Mouse (Mus musculus): ENCODE results near the gene Kremen2.

Kremen2 gene

GRCm38 (mm10) chr17:23758801-23759200, 13.2 kb upstream of the Kremen2 start:
- DNase-seq = no peak

GRCm38 (mm10) chr17:23757581-23757980, 11.9 kb upstream of the Kremen2 start:
- DNase-seq = no peak

- DNase-seq = peak; percentile 68
Observed at GRCm38 (mm10) chr17:23755689-23756088, 10.1 kb upstream of the Kremen2 start.

GRCm38 (mm10) chr17:23749400-23750191, 4.0 kb upstream of the Kremen2 start:
- DNase-seq = no peak

GRCm38 (mm10) chr17:23748631-23749391, 3.2 kb upstream of the Kremen2 start:
- peak; percentile 84 for DNase-seq

GRCm38 (mm10) chr17:23748026-23748425, 2.4 kb upstream of the Kremen2 start:
- DNase-seq = no peak

GRCm38 (mm10) chr17:23747471-23747870, 1.8 kb upstream of the Kremen2 start:
- DNase-seq = no peak

GRCm38 (mm10) chr17:23746767-23747166, 1.1 kb upstream of the Kremen2 start:
- DNase-seq = no peak

GRCm38 (mm10) chr17:23746311-23746710, 678 bp upstream of the Kremen2 start:
- DNase-seq = no peak

- DNase-seq = no peak
Observed at GRCm38 (mm10) chr17:23744651-23745050, 982 bp downstream of the Kremen2 start.

- no peak for DNase-seq
Observed at GRCm38 (mm10) chr17:23744076-23744475, 1.6 kb downstream of the Kremen2 start.

- no peak for DNase-seq
Observed at GRCm38 (mm10) chr17:23742941-23743340, 2.7 kb downstream of the Kremen2 start.

GRCm38 (mm10) chr17:23742210-23742793, 3.3 kb downstream of the Kremen2 start:
- peak; percentile 55 for DNase-seq

- DNase-seq = no peak
Observed at GRCm38 (mm10) chr17:23741359-23742209, 4.0 kb downstream of the Kremen2 start.

GRCm38 (mm10) chr17:23740598-23741021, 5.0 kb downstream of the Kremen2 start, which contains the start of gene Paqr4:
Gene Paqr4 (minus strand): TSS chr17:23740867.
- DNase-seq = no peak

- peak; percentile 93 for DNase-seq
Observed at GRCm38 (mm10) chr17:23740136-23740584, 5.5 kb downstream of the Kremen2 start.

GRCm38 (mm10) chr17:23739202-23740135, 6.2 kb downstream of the Kremen2 start:
- DNase-seq = peak; percentile 62

GRCm38 (mm10) chr17:23738836-23739201, 6.8 kb downstream of the Kremen2 start:
- DNase-seq = no peak

- no peak for DNase-seq
Observed at GRCm38 (mm10) chr17:23737493-23738445, 7.9 kb downstream of the Kremen2 start.

GRCm38 (mm10) chr17:23734341-23734740, 11.3 kb downstream of the Kremen2 start:
- DNase-seq = no peak
